Mouse (Mus musculus) G1E (cell line): ENCODE measurements around the gene Kcp. TPM values are rescaled to one million over a fixed set of nuclear protein-coding genes. Genes with fewer than 3 reads are reported as not detected.

Experiments used
- ATAC-seq: 2 replicates; pipeline ENCODE4 v1.8.0; 2016; ENCODE audit warnings: mild to moderate bottlenecking; ENCODE audit not compliant: insufficient number of reproducible peaks, poor library complexity, low FRiP score, severe bottlenecking; ENCODE audit errors: extremely low read depth
- DNase-seq: peaks from one replicate; pipeline ENCODE4 v3.0.0; 2012; ENCODE audit warnings: low spot score
- H3K27me3 ChIP-seq: 2 replicates; pipeline ENCODE4 v1.6.1; 2012; ENCODE audit warnings: mild to moderate bottlenecking, low read length, inconsistent platforms; ENCODE audit not compliant: insufficient read depth
- H3K36me3 ChIP-seq: replicated peaks from 2 replicates; pipeline ENCODE3; 2012; ENCODE audit warnings: mild to moderate bottlenecking, inconsistent platforms
- H3K4me1 ChIP-seq: 2 replicates; pipeline ENCODE4 v1.6.1; 2012; ENCODE audit warnings: low read depth, low read length, inconsistent platforms, mixed read lengths; ENCODE audit not compliant: insufficient read depth
- H3K4me3 ChIP-seq: 2 replicates; pipeline ENCODE4 v1.5.1; 2012; ENCODE audit warnings: low read depth, mild to moderate bottlenecking, inconsistent platforms, low read length, moderate library complexity, mixed read lengths
- H3K9me3 ChIP-seq: replicated peaks from 2 replicates; pipeline ENCODE4 v1.6.1; 2012; ENCODE audit warnings: inconsistent platforms
- CTCF ChIP-seq: IDR thresholded peaks from 2 replicates; pipeline ENCODE4 v1.5.1; 2012; ENCODE audit warnings: low read depth, low read length, inconsistent platforms, mixed read lengths
- GATA1 ChIP-seq: IDR thresholded peaks from 2 replicates; pipeline ENCODE4 v1.6.1; 2012; ENCODE audit warnings: borderline replicate concordance, low read length, inconsistent platforms, mixed read lengths
- GATA2 ChIP-seq: IDR thresholded peaks from 2 replicates; pipeline ENCODE4 v1.6.1; 2012; ENCODE audit warnings: low read depth, low read length, inconsistent platforms, borderline replicate concordance
- POLR2AphosphoS5 ChIP-seq: IDR thresholded peaks from 2 replicates; pipeline ENCODE4 v1.6.1; 2012; ENCODE audit warnings: low read depth, low read length, inconsistent platforms; ENCODE audit not compliant: insufficient replicate concordance
- TAL1 ChIP-seq: conservative IDR thresholded peaks from 2 replicates; pipeline ENCODE4 v1.6.1; 2012; ENCODE audit warnings: low read depth, low read length, inconsistent platforms, mixed read lengths
- polyA plus RNA-seq: library from polyadenylated mRNA; stranded (reverse); fragments of >175 nt; gene quantifications from 2 replicates; pipeline ENCODE4 v1.2.3, GENCODE M21; 2012
- total RNA-seq, 2 experiments: library from RNA; stranded (forward) in 1 of 2; stranded (reverse) in 1 of 2; fragments of 200-1000 nt in 1 of 2; fragments of >200 nt in 1 of 2; fragmentation: Nextera tagmentation in 1 of 2; gene quantifications; 2 replicates each; pipeline ENCODE4 v1.2.3; 2014 to 2017

Gene Kcp
- total and polyA plus RNA-seq, 3 experiments, result 0.22 to 0.44 TPM; not detected in 1

GRCm38 (mm10) chr6:29526281-29527251 lies 18.8 kb upstream of the Kcp start, which contains the start of gene Irf5:
Irf5 (plus strand) TSS chr6:29526625.
- peak within 1 kb of the TSS; percentile 68 for H3K4me3 ChIP-seq
- DNase-seq (peak; percentile 36), ATAC-seq (no peak)
- TF ChIP-seq CTCF (no peak), GATA2 (no peak), POLR2AphosphoS5 (no peak), GATA1 (no peak), TAL1 (no peak)
- H3K27me3 ChIP-seq, result peaks cover 65% of the 10 kb centered on the region
- H3K9me3 ChIP-seq, result peaks cover 2% of the 10 kb centered on the region; the same call in 1 of the 2 replicates
- no peaks in the 10 kb centered on the region for H3K36me3 ChIP-seq
- H3K4me1 ChIP-seq, result peaks cover 53% of the 10 kb centered on the region

DNA sequence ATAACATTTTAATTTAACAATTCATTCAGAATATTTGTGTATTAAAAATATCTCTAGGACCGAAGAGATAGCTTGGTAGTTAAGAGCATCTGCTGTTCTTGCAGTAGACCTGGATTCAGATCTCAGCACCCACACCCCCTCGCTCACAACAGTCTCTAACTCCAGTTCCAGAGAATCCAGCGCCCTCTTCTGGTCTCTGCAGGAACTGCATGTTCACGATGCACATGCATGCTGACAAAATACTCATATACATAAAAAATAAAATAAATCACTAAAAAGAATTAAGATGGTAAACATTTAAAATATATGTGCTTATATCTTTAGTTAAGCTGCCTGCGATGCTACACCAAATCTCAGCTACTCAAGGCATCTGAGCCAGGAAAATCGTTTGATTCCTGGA lies 17.5 kb upstream of the Kcp start:
- Histone ChIP-seq H3K27me3 (peaks cover 62% of the 10 kb centered on the region), H3K4me3 (no peak overlapping the region), H3K36me3 (no peaks in the 10 kb centered on the region), H3K9me3 (peaks cover 2% of the 10 kb centered on the region; the same call in 1 of the 2 replicates), H3K4me1 (peaks cover 53% of the 10 kb centered on the region)
- no peak for DNase-seq
- TF ChIP-seq TAL1 (no peak), GATA2 (no peak), GATA1 (no peak), CTCF (no peak), POLR2AphosphoS5 (no peak)
- ATAC-seq, result no peak

DNA sequence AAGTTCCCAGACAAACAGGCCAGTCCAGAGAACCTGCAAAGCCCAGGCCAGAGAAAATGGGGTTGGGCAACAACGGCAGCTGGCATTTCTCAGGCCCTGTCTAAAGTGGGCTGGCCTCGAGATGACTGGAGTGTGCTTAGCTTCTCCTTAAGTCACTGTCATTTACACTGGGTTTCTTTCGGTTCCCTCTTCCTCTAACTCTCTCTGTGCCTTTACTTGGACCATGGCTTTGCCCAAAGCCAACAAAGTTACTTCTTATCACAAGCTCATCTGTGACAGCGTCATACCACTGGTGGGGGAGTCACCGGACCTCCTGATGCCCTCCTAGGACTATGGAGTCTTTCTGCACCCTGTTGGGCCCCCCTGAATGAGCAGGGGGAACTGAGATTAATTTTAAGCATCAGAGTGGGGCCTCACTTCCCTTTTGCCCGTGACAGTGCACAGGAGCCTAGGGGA lies 16.3 kb upstream of the Kcp start:
- Histone ChIP-seq H3K36me3 (no peaks in the 10 kb centered on the region), H3K4me1 (peaks cover 42% of the 10 kb centered on the region), H3K4me3 (no peak overlapping the region), H3K9me3 (peaks cover 6% of the 10 kb centered on the region), H3K27me3 (peaks cover 67% of the 10 kb centered on the region)
- ATAC-seq (no peak), DNase-seq (no peak)
- TF ChIP-seq TAL1 (no peak), CTCF (no peak), POLR2AphosphoS5 (no peak), GATA1 (no peak)

DNA sequence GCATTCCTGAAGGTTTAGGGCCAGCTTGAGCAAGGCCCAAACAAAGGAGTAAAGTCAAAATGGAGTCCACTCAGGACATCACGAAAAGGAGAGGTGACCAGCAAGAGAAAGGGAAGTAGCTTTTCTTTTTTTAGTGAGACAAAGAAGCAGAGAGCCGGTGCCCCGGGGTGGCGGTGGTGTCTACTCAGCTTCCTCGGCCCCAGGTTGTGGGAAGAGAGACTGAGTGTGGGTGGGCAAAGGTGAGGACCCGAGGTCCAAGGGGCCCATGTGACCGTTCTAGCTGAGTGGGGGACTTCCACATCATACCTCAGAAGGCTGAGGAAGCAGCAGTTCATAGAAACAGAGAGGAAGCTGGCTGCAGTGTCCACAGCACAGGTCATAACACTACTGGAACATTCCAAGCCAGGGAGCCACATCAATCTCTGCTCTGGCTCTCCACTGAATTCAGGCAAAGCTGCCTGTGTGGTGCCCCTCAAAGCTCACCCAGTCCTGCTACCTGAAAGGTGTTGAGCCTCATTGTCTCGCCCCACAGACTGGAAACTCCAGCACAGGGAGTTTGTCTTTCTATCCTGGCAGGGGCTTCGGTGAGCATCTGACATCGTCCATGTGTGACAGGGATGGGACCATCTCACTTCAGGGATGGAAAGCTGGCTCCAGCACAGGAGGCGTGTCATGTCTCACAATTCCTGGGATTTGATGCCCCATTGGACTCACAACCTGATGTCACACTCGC lies 15.7 kb upstream of the Kcp start:
- no peaks in the 10 kb centered on the region for H3K36me3 ChIP-seq
- ATAC-seq (no peak), DNase-seq (no peak)
- peaks cover 6% of the 10 kb centered on the region for H3K9me3 ChIP-seq
- H3K4me3 ChIP-seq, result no peak overlapping the region
- H3K27me3 ChIP-seq, result peaks cover 64% of the 10 kb centered on the region
- peaks cover 36% of the 10 kb centered on the region for H3K4me1 ChIP-seq
- no peak for TF ChIP-seq POLR2AphosphoS5
- no peak for TF ChIP-seq CTCF
- no peak for TF ChIP-seq TAL1
- no peak for TF ChIP-seq GATA2
- TF ChIP-seq GATA1, result no peak

DNA sequence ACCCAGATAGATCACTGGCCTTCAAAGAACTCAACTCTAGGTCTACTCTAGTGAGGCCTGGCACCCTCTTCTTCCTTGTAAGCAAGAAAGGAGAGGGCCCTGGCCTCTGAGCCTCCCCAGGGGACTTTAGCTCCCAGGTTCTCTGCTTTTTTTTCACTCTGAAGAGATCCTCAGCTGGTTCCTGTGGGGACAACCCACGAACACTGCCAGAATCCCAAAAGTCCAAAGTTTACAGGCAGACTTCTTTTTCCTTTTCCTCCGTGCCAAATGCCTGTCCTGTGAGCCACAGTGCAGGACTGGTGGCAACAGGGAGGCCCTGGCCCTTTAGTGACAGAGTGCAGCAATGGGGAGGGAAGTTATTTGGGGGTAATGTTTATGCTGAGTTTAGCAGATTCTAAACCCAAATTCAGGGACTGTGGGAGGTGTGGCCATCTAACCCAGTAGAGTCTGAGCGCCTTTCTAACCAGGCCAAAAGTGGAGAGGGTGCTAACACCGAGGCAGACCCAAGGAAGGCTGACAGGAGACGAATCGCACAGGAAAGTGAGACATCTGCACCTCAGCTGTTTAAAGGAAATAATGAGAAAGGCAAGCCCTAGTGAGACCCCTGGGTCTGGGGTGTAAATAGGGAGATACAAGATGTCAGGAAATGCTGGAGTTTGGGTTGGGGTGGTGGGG lies 15.0 kb upstream of the Kcp start:
- Histone ChIP-seq H3K36me3 (no peaks in the 10 kb centered on the region), H3K27me3 (peaks cover 62% of the 10 kb centered on the region), H3K9me3 (peaks cover 6% of the 10 kb centered on the region), H3K4me3 (no peak overlapping the region), H3K4me1 (peaks cover 30% of the 10 kb centered on the region)
- ATAC-seq (no peak), DNase-seq (no peak)
- no peak for TF ChIP-seq CTCF
- TF ChIP-seq GATA2, result no peak
- no peak for TF ChIP-seq GATA1
- no peak for TF ChIP-seq TAL1

GRCm38 (mm10) chr6:29517139-29517538 lies 9.4 kb upstream of the Kcp start:
- DNase-seq, result peak; percentile 59

More at GRCm38 (mm10) chr6:29517139-29517538, 9.4 kb upstream of the Kcp start:
- no peak for ATAC-seq
- Histone ChIP-seq H3K4me1 (peaks cover 11% of the 10 kb centered on the region), H3K36me3 (no peaks in the 10 kb centered on the region), H3K9me3 (peaks cover 4% of the 10 kb centered on the region; the same call in 1 of the 2 replicates), H3K27me3 (peaks cover 45% of the 10 kb centered on the region), H3K4me3 (no peak overlapping the region)
- no peak for TF ChIP-seq GATA1
- peak; percentile 75 for TF ChIP-seq CTCF
